Mouse (Mus musculus): ENCODE results near the gene Il3ra. TPM values are rescaled to one million over a fixed set of nuclear protein-coding genes. Genes with fewer than 3 reads are reported as not detected.

Gene Il3ra
- total and polyA plus RNA-seq, 3 experiments: 2.7 to 105 (median 10.4) TPM

- ATAC-seq (ENCODE audit: extremely low read depth, insufficient number of reproducible peaks, low FRiP score, poor library complexity, severe bottlenecking) (no peak), DNase-seq (ENCODE audit: low spot score) (peak; percentile 10)
- Histone ChIP-seq H3K36me3 (replicated peaks) (peaks cover 45% of the 10 kb centered on the region), H3K27me3 (ENCODE audit: insufficient read depth, low read length) (no peaks in the 10 kb centered on the region), H3K9me3 (replicated peaks) (peaks cover 53% of the 10 kb centered on the region), H3K4me3 (ENCODE audit: low read depth, low read length) (peak overlapping the region; percentile 79; the same call in 1 of the 2 replicates), H3K4me1 (ENCODE audit: insufficient read depth, low read depth, low read length) (peaks cover 16% of the 10 kb centered on the region)
- TF ChIP-seq TAL1 (conservative IDR thresholded peaks at IDR 0.05; ENCODE audit: low read depth, low read length) (no peak), POLR2AphosphoS5 (IDR thresholded peaks at IDR 0.05; ENCODE audit: insufficient replicate concordance, low read depth, low read length) (no peak), GATA2 (IDR thresholded peaks at IDR 0.05; ENCODE audit: borderline replicate concordance, low read depth, low read length) (no peak), CTCF (IDR thresholded peaks at IDR 0.05; ENCODE audit: low read depth, low read length) (no peak), GATA1 (IDR thresholded peaks at IDR 0.05; ENCODE audit: borderline replicate concordance, low read length) (no peak)
These were observed 1.2 kb downstream of the Il3ra start for GRCm38 (mm10) chr14:14347151-14347835.

GRCm38 (mm10) chr14:14347836-14348621 is 2.0 kb downstream of the Il3ra start:
- TF ChIP-seq GATA2 (IDR thresholded peaks at IDR 0.05; ENCODE audit: borderline replicate concordance, low read depth, low read length): no peak
- TF ChIP-seq TAL1 (conservative IDR thresholded peaks at IDR 0.05; ENCODE audit: low read depth, low read length): no peak
- TF ChIP-seq POLR2AphosphoS5 (IDR thresholded peaks at IDR 0.05; ENCODE audit: insufficient replicate concordance, low read depth, low read length): no peak
- no peak for TF ChIP-seq CTCF (IDR thresholded peaks at IDR 0.05; ENCODE audit: low read depth, low read length)
- TF ChIP-seq GATA1 (IDR thresholded peaks at IDR 0.05; ENCODE audit: borderline replicate concordance, low read length): no peak
- H3K27me3 ChIP-seq (ENCODE audit: insufficient read depth, low read length): no peaks in the 10 kb centered on the region
- peak; percentile 3 for DNase-seq (ENCODE audit: low spot score)
- peaks cover 58% of the 10 kb centered on the region for H3K9me3 ChIP-seq (replicated peaks)
- no peak overlapping the region; the same call in 1 of the 2 replicates for H3K4me3 ChIP-seq (ENCODE audit: low read depth, low read length)
- H3K36me3 ChIP-seq (replicated peaks): peaks cover 48% of the 10 kb centered on the region
- peaks cover 16% of the 10 kb centered on the region for H3K4me1 ChIP-seq (ENCODE audit: insufficient read depth, low read depth, low read length)
- no peak for ATAC-seq (ENCODE audit: extremely low read depth, insufficient number of reproducible peaks, low FRiP score, poor library complexity, severe bottlenecking)

- Histone ChIP-seq H3K36me3 (replicated peaks) (peaks cover 51% of the 10 kb centered on the region), H3K27me3 (ENCODE audit: insufficient read depth, low read length) (no peaks in the 10 kb centered on the region)
- DNase-seq (ENCODE audit: low spot score): no peak
These were observed 2.8 kb downstream of the Il3ra start for GRCm38 (mm10) chr14:14348674-14349401.

GRCm38 (mm10) chr14:14349485-14350262 is 3.6 kb downstream of the Il3ra start:
- Histone ChIP-seq H3K4me3 (ENCODE audit: low read depth, low read length) (peak overlapping the region; percentile 38; the same call in 1 of the 2 replicates), H3K4me1 (ENCODE audit: insufficient read depth, low read depth, low read length) (peaks cover 16% of the 10 kb centered on the region), H3K9me3 (replicated peaks) (peaks cover 66% of the 10 kb centered on the region), H3K27me3 (ENCODE audit: insufficient read depth, low read length) (no peaks in the 10 kb centered on the region), H3K36me3 (replicated peaks) (peaks cover 55% of the 10 kb centered on the region)
- no peak for DNase-seq (ENCODE audit: low spot score)
- no peak for TF ChIP-seq GATA1 (IDR thresholded peaks at IDR 0.05; ENCODE audit: borderline replicate concordance, low read length)
- TF ChIP-seq CTCF (IDR thresholded peaks at IDR 0.05; ENCODE audit: low read depth, low read length): no peak
- TF ChIP-seq POLR2AphosphoS5 (IDR thresholded peaks at IDR 0.05; ENCODE audit: insufficient replicate concordance, low read depth, low read length): no peak
- no peak for TF ChIP-seq TAL1 (conservative IDR thresholded peaks at IDR 0.05; ENCODE audit: low read depth, low read length)
- TF ChIP-seq GATA2 (IDR thresholded peaks at IDR 0.05; ENCODE audit: borderline replicate concordance, low read depth, low read length): no peak
- no peak for ATAC-seq (ENCODE audit: extremely low read depth, insufficient number of reproducible peaks, low FRiP score, poor library complexity, severe bottlenecking)

More at GRCm38 (mm10) chr14:14348674-14349401, 2.8 kb downstream of the Il3ra start:
- Histone ChIP-seq H3K4me3 (ENCODE audit: low read depth, low read length) (no peak overlapping the region; the same call in 1 of the 2 replicates), H3K9me3 (replicated peaks) (peaks cover 61% of the 10 kb centered on the region), H3K4me1 (ENCODE audit: insufficient read depth, low read depth, low read length) (peaks cover 16% of the 10 kb centered on the region)
- TF ChIP-seq GATA2 (IDR thresholded peaks at IDR 0.05; ENCODE audit: borderline replicate concordance, low read depth, low read length): no peak
- ATAC-seq (ENCODE audit: extremely low read depth, insufficient number of reproducible peaks, low FRiP score, poor library complexity, severe bottlenecking): no peak

- TF ChIP-seq GATA2 (IDR thresholded peaks at IDR 0.05; ENCODE audit: borderline replicate concordance, low read depth, low read length) (no peak), GATA1 (IDR thresholded peaks at IDR 0.05; ENCODE audit: borderline replicate concordance, low read length) (no peak), TAL1 (conservative IDR thresholded peaks at IDR 0.05; ENCODE audit: low read depth, low read length) (no peak), POLR2AphosphoS5 (IDR thresholded peaks at IDR 0.05; ENCODE audit: insufficient replicate concordance, low read depth, low read length) (no peak), CTCF (IDR thresholded peaks at IDR 0.05; ENCODE audit: low read depth, low read length) (no peak)
- Histone ChIP-seq H3K4me3 (ENCODE audit: low read depth, low read length) (peak overlapping the region; percentile 38; the same call in 1 of the 2 replicates), H3K9me3 (replicated peaks) (peaks cover 75% of the 10 kb centered on the region), H3K4me1 (ENCODE audit: insufficient read depth, low read depth, low read length) (peaks cover 14% of the 10 kb centered on the region), H3K27me3 (ENCODE audit: insufficient read depth, low read length) (no peaks in the 10 kb centered on the region), H3K36me3 (replicated peaks) (peaks cover 63% of the 10 kb centered on the region)
- ATAC-seq (ENCODE audit: extremely low read depth, insufficient number of reproducible peaks, low FRiP score, poor library complexity, severe bottlenecking) (no peak), DNase-seq (ENCODE audit: low spot score) (no peak)
These were observed 4.4 kb downstream of the Il3ra start for GRCm38 (mm10) chr14:14350263-14351147.
